Mouse (Mus musculus): ENCODE results near the gene Zbtb5.

GRCm38 (mm10) chr4:44976026-44976615 lies 36.1 kb downstream of the Zbtb5 start:
- TF ChIP-seq CTCF (IDR thresholded peaks at IDR 0.05) = no peak
- no peak for TF ChIP-seq EP300 (IDR thresholded peaks at IDR 0.05)

Measured in lung, postnatal 0 days (tissue).